Mouse (Mus musculus) midbrain, embryonic 14.5 days (tissue): ENCODE measurements at regions not wholly inside any gene's neighbourhood (a gene's known extent, or its start where the extent isn't known, plus 50 kb on each side); places are given as distances from the start of the nearest gene placed in this dataset.

ENCODE experiments used
- ATAC-seq: fragments of 200-750 bp; cut with Nextera tagmentation; 2 replicates; pipeline ENCODE4 v1.8.0; 2017; ENCODE audit warnings: moderate number of reproducible peaks, moderate library complexity; ENCODE audit not compliant: low FRiP score, low TSS enrichment
- DNase-seq: peaks from one replicate; pipeline ENCODE4 v3.0.0-alpha.2; 2015
- H3K27ac ChIP-seq: fragments of 300-500 bp; sonication (generic); replicated peaks from 2 replicates; pipeline ENCODE4 v1.5.1; 2014; ENCODE audit warnings: mild to moderate bottlenecking, low read depth, low read length, moderate library complexity
- H3K27me3 ChIP-seq: fragments of 300-500 bp; sonication (generic); 2 replicates; pipeline ENCODE4 v1.6.1; 2014; ENCODE audit warnings: low read length, control low read depth, mixed read lengths; ENCODE audit not compliant: control insufficient read depth, insufficient read depth
- H3K36me3 ChIP-seq: fragments of 300-500 bp; sonication (generic); 2 replicates; pipeline ENCODE4 v1.6.1; 2014; ENCODE audit warnings: low read length, control low read depth; ENCODE audit not compliant: control insufficient read depth, insufficient read depth
- H3K4me1 ChIP-seq: fragments of 300-500 bp; sonication (generic); 2 replicates; pipeline ENCODE4 v1.6.1; 2014; ENCODE audit warnings: mild to moderate bottlenecking, antibody characterized with exemption, low read length, control low read depth; ENCODE audit not compliant: control insufficient read depth, insufficient read depth
- H3K4me2 ChIP-seq: fragments of 300-500 bp; sonication (generic); 2 replicates; pipeline ENCODE4 v1.6.1; 2014; ENCODE audit warnings: mild to moderate bottlenecking, low read length, moderate library complexity
- H3K4me3 ChIP-seq: fragments of 300-500 bp; sonication (generic); replicated peaks from 2 replicates; pipeline ENCODE4 v1.5.1; 2014; ENCODE audit warnings: low read depth, low read length
- H3K9ac ChIP-seq: fragments of 300-500 bp; sonication (generic); replicated peaks from 2 replicates; pipeline ENCODE4 v1.6.1; 2014; ENCODE audit warnings: mild to moderate bottlenecking, low read length, moderate library complexity
- H3K9me3 ChIP-seq: fragments of 300-500 bp; sonication (generic); 2 replicates; pipeline ENCODE4 v1.6.1; 2016; ENCODE audit warnings: low read length, control low read depth, mixed read lengths; ENCODE audit not compliant: control insufficient read depth
- WGBS: fragments of 180-500 bp; shearing (Covaris S2); extraction: QIAGEN DNeasy Blood & Tissue Kit; methylation state at CpG from one replicate; pipeline ENCODE4 v1.1.7; 2014; 5-methylcytosine and 5-hydroxymethylcytosine counted together

GRCm38 (mm10) chr8:91855881-91856280, 54.0 kb upstream of the Irx3 start:
- Histone ChIP-seq H3K36me3 (no peaks in the 10 kb centered on the region), H3K27me3 (no peaks in the 10 kb centered on the region; the same call in 1 of the 2 replicates), H3K4me1 (0 out of 2 replicates have a peak, but pooled peaks cover 3% of the 10 kb centered on the region), H3K4me2 (no peak overlapping the region), H3K27ac (no peak overlapping the region), H3K9ac (no peak overlapping the region), H3K4me3 (no peak overlapping the region), H3K9me3 (no peaks in the 10 kb centered on the region)
- WGBS: 8% methylated on average over 14 of the region's 14 CpGs
- ATAC-seq: no peak
- peak; percentile 41 for DNase-seq

GRCm38 (mm10) chr8:91854369-91854768, 52.5 kb upstream of the Irx3 start:
- ATAC-seq (no peak), DNase-seq (no peak)
- H3K4me1 ChIP-seq: 0 out of 2 replicates have a peak, but pooled peaks cover 3% of the 10 kb centered on the region
- H3K27me3 ChIP-seq: no peaks in the 10 kb centered on the region; the same call in 1 of the 2 replicates
- H3K9me3 ChIP-seq: no peaks in the 10 kb centered on the region
- H3K4me2 ChIP-seq: no peak overlapping the region
- no peak overlapping the region for H3K27ac ChIP-seq
- H3K36me3 ChIP-seq: no peaks in the 10 kb centered on the region
- 52% methylated on average over 4 of the region's 4 CpGs for WGBS
- H3K9ac ChIP-seq: no peak overlapping the region
- no peak overlapping the region for H3K4me3 ChIP-seq

- no peaks in the 10 kb centered on the region for H3K36me3 ChIP-seq
- H3K9ac ChIP-seq: no peak overlapping the region
- H3K4me3 ChIP-seq: no peak overlapping the region
- ATAC-seq (no peak), DNase-seq (peak; percentile 40)
- no peak overlapping the region for H3K4me2 ChIP-seq
- no peaks in the 10 kb centered on the region; the same call in 1 of the 2 replicates for H3K27me3 ChIP-seq
- 0 out of 2 replicates have a peak, but pooled peaks cover 3% of the 10 kb centered on the region for H3K4me1 ChIP-seq
- H3K27ac ChIP-seq: no peak overlapping the region
- 18% methylated on average over 2 of the region's 2 CpGs for WGBS
- no peaks in the 10 kb centered on the region for H3K9me3 ChIP-seq
Observed at GRCm38 (mm10) chr8:91853803-91854202, 51.9 kb upstream of the Irx3 start.

GRCm38 (mm10) chr8:91853336-91853735, 51.5 kb upstream of the Irx3 start:
- H3K36me3 ChIP-seq: no peaks in the 10 kb centered on the region
- H3K4me2 ChIP-seq: no peak overlapping the region
- ATAC-seq: no peak
- H3K27me3 ChIP-seq: no peaks in the 10 kb centered on the region; the same call in 1 of the 2 replicates
- no peak overlapping the region for H3K9ac ChIP-seq
- WGBS: 68% methylated on average over 4 of the region's 4 CpGs
- H3K4me1 ChIP-seq: 0 out of 2 replicates have a peak, but pooled peaks cover 3% of the 10 kb centered on the region
- H3K4me3 ChIP-seq: no peak overlapping the region
- H3K27ac ChIP-seq: no peak overlapping the region
- no peaks in the 10 kb centered on the region for H3K9me3 ChIP-seq
- DNase-seq: no peak
